Mouse (Mus musculus): ENCODE measurements at regions not wholly inside any gene's neighbourhood (a gene's known extent, or its start where the extent isn't known, plus 50 kb on each side); places are given as distances from the start of the nearest gene placed in this dataset.

GRCm38 (mm10) chr11:63570646-63571045, 351.4 kb downstream of the Hs3st3b1 start:
- in situ Hi-C loops (cut with MboI, MseI): no loop called here

DNA sequence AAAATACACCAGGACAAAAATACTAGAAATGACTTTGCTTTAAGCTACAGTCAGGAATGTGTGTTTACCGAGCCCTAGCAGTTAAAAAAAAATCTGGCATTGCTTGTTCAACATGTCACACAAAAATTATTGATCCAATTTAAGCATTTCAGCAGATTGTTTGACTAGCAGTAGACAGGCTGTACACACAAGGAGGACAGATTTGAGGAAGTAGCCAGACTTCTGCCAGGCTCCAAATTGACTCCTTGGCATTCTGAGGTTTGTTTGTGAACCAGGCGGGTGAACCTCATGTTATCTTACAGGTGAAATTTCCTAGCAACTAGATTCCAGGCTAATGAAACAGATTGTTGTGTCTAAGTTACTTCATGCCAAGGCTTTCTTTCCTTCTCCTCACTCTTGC, 348.8 kb downstream of the Hs3st3b1 start:
- in situ Hi-C loops (cut with MboI, MseI): no loop called here

GRCm38 (mm10) chr11:63583321-63583720, 338.8 kb downstream of the Hs3st3b1 start:
- in situ Hi-C loops (cut with MboI, MseI): no loop called here

- in situ Hi-C loops (cut with MboI, MseI): no loop called here
Observed at GRCm38 (mm10) chr11:63585216-63585869, 336.7 kb downstream of the Hs3st3b1 start.

GRCm38 (mm10) chr11:63620220-63620619, 301.9 kb downstream of the Hs3st3b1 start:
- in situ Hi-C loops (cut with MboI, MseI): no loop called here

- in situ Hi-C loops (cut with MboI, MseI): no loop called here
Observed at GRCm38 (mm10) chr11:63630336-63630735, 291.8 kb downstream of the Hs3st3b1 start.

DNA sequence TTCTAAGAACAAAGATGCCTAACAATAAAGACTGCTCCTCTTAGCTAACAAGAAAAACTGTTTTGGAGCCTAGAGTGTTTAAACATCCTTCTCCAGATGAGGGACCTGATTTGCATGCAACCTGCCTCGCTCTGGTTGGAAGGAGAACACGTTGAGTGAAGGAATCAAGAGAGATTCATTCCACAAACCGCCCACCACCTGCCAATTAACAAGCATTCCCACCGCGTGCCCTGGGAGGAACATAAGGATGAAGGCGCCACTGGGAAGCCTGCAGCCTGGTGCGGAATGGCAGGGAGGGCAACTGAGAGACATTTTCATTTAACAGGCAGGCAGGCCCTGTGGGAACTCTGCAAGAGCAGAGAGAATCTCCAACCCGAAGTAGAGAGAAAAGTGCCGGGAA, 265.0 kb downstream of the Hs3st3b1 start:
- in situ Hi-C loops (cut with MboI, MseI): no loop called here

DNA sequence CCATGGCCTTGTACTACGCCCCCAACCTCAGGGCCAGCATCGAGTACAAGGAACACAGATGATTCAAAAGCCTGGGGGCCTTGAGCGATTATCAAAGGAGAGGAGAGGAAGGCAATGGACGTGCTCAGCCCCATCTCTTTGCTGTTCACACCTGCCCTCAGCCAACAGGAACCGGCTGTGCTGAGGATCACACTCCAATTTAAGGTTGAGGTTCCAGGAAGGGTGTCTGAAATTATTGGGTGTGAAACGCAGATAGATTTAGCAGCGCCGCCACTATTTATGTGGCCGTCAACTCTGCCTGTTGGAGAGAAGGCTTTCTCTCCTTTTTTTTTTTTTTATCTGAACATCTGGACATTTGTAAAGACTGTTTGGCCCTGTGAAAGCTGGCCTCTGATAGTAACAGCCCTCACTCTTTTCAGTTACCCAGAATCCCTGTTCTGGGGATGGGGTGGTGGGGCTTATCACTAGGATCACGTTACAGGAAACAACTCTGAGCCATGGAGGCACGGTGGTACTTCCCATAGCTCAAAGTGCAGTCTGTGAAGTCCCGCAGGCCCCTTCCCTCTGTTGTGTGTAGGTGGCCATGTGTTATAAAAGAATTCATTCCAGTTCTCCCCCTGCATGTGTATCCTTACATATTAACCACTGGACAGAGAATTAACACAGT, 256.7 kb downstream of the Hs3st3b1 start:
- in situ Hi-C loops (cut with MboI, MseI): no loop called here

- in situ Hi-C loops (cut with MboI, MseI): no loop called here
Observed at GRCm38 (mm10) chr11:63670477-63670876, 251.6 kb downstream of the Hs3st3b1 start.

- in situ Hi-C loops (cut with MboI, MseI): no loop called here
Observed at GRCm38 (mm10) chr11:63671816-63672215, 250.3 kb downstream of the Hs3st3b1 start.

DNA sequence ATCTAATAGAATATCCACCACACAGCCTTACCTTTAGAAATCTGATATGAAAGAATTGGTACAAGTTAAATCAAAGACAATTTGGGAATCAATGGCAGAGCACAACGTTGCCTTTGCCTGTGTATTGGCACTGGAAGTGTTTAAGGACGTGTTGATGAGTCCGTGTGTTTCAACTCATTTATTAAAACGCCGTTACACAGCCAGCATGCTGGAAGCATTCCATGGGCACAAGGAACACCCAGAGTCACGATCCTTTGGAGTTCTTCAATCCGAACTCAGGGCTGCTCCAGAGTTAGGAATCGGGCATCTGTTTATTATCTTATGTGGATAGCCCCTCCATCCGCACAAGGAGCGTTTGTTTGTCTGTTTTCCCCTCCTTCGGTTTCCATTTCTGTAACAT, 244.2 kb downstream of the Hs3st3b1 start:
- in situ Hi-C loops (cut with MboI, MseI): no loop called here

DNA sequence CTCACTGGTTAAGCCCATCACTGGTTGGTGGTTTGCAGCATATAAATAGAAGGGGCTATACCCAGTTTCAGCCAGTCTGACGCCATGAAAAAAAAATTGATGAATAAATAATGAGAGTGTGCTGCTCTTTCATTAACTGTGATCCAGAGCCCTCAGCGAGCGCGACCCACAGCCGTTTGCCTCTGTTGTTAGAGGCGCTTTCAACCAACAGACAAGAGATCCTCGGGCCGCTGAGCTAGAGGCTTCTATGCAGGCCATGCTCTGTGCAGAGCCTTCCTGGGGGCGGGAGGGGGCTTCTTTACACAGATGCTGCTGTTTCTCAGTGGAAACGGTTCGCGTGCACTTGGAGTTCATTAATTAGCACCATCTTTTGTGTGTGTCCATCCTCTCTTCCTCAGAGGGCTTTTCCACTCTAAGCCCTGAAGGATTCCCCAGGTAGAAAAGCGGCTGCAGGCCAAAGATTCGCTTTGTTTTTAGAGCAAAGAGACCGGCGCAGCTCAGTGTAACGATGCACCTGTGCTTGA, 243.6 kb downstream of the Hs3st3b1 start:
- in situ Hi-C loops (cut with MboI, MseI): no loop called here

DNA sequence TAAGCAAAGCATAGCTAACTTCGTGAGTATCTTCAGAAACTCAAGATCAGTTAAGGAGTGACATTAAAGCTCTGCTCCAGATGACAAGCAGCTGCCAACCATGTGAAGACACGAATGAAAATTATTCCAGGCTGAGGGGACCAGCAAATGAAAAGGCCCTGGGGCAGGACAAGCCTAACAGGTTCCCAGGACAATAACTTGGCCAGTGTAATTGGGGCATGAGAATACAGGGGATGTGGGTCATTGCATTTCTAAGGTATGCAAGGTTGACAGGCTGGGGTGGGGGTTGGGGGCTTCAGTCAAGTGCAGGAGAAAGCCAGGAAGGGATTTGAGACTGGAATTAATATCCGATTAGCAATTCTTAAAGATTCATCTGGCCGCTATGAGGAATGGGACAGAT, 242.6 kb downstream of the Hs3st3b1 start:
- in situ Hi-C loops (cut with MboI, MseI): no loop called here

GRCm38 (mm10) chr11:63684228-63684980, 237.7 kb downstream of the Hs3st3b1 start:
- in situ Hi-C loops (cut with MboI, MseI): no loop called here

DNA sequence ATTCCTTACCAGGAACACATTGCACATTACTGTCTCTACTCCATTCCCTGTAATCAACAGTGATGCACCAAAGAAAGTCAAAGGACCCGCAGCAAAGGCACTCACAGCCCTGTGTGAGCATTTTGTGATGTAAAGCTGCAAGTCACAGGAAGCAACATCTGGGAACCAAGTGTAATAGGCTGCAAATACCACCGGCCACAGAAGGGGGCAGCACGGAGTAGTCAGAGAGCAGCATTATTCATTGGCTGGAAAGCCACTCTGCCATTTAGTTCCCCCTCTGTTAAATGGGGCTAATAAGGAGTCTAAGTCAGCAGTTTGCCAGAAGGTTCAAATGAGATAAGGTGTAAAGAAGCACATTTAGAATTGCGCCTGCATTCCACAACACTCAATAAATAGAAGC, 231.0 kb downstream of the Hs3st3b1 start:
- in situ Hi-C loops (cut with MboI, MseI): no loop called here

DNA sequence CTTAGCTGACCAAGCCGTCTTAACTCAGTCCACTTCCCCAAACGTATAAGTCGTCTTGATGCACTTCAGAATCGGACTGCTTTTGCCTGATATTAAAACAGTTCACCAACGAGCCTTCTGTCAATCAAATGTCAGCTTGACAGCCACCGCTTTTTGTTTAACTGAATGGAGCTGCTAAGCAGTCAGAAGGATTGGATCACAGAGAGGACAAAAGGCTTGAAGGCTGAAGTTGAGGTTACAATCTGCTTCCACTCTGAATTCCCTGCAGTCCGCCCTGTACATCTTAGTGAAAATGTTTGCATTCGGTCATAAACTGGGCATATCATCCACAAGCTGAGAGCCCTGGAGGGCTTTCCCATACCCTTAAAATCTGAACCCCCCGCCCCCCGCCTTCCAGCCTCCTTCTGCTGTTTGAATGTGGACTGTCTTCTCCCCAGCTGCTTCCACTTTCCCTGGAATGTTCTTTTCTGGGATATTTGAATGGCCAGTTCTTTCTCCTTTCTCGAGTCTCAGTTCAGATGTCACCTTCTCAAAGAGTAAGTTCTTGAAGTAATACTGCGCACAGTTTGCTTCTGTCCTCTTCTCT, 217.0 kb downstream of the Hs3st3b1 start:
- in situ Hi-C loops (cut with MboI, MseI): no loop called here

GRCm38 (mm10) chr11:63706057-63706456, 216.0 kb downstream of the Hs3st3b1 start:
- in situ Hi-C loops (cut with MboI, MseI): no loop called here

DNA sequence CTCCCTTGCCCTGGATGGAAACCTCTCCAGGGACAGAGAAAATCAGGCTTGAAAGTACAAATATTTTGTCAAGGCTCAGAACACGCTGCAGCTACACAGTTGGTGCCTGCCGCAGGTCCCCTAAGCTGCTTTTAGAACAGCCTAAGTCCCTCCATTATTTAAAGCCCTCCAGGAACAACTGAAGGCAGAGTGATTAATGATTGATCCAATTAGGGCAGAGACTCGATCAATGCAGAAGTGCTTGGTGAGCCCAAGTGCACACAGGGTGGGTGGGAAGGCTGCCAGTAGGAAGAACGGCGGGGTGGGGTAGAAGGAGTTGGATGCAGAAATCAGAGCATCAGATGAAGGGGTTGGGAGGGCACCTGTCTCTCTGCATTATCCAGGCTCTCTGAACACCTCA, 215.0 kb downstream of the Hs3st3b1 start:
- in situ Hi-C loops (cut with MboI, MseI): no loop called here

DNA sequence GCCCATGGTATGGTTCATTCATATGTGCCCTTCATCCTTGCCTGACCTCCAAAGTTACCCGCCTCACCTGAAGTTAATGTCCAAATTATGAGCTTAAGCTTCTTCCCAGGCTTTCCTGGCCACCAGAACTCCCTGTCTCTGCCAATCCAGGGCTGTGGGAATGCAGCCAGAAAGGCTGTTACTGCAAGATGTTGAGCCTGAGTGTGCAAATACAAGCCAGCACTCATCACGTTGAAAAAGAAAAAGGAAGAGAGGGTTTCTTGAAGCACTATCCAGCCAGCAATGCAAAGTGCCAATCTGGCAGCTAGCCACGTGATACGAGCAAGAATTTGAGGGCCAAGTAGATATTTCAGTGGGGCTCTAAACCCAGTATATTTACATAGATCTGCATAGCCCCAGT, 213.7 kb downstream of the Hs3st3b1 start:
- in situ Hi-C loops (cut with MboI, MseI): no loop called here

GRCm38 (mm10) chr11:63712053-63712864, 209.8 kb downstream of the Hs3st3b1 start:
- in situ Hi-C loops (cut with MboI, MseI): no loop called here

DNA sequence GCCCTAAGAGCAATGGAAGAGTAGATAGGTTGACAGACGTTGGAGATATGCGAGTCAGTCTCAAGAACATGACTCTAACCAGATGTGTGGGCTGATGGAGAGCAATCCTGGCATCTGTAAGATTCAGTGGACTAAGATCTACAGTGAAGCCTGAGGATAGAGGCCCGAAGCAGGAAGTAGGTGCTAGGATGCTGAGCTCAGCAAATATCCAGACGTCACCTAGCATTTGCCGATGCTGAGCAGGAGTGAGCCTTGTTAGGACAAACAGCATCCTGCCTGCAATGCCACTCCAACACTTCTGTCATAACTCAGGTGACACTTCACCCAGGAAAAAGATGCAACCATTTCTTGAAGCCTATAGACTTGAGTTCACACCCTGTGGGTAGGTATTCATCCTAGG, 199.8 kb downstream of the Hs3st3b1 start:
- in situ Hi-C loops (cut with MboI, MseI): no loop called here

Data from regulatory T cell (primary cell).